Mouse (Mus musculus) liver, postnatal 0 days (tissue): Measurements from ENCODE around the gene Klhdc3. TPM values are rescaled to one million over a fixed set of nuclear protein-coding genes. Genes with fewer than 3 reads are reported as not detected.
A peak's percentile ranks its signal among the peaks of the same experiment; 100 is the strongest.

ENCODE experiments used
- ATAC-seq: fragments of 200-750 bp; cut with Nextera tagmentation; 2 replicates; pipeline ENCODE4 v1.8.0; 2017; ENCODE audit warnings: mild to moderate bottlenecking, moderate library complexity
- DNase-seq: peaks from one replicate; pipeline ENCODE4 v3.0.0-alpha.2; 2016
- H3K27ac ChIP-seq: fragments of 300-500 bp; sonication (generic); 2 replicates; pipeline ENCODE4 v1.5.1; 2014; ENCODE audit warnings: antibody characterized with exemption, moderate library complexity, mild to moderate bottlenecking, low read depth
- H3K27me3 ChIP-seq: fragments of 300-500 bp; sonication (generic); 2 replicates; pipeline ENCODE4 v1.6.1; 2014; ENCODE audit warnings: low read length, control low read depth, mixed read lengths; ENCODE audit not compliant: insufficient read depth
- H3K36me3 ChIP-seq: fragments of 300-500 bp; sonication (generic); replicated peaks from 2 replicates; pipeline ENCODE4 v1.6.1; 2014; ENCODE audit warnings: mild to moderate bottlenecking, control low read depth, low read length, moderate library complexity, mixed read lengths; ENCODE audit not compliant: insufficient read depth
- H3K4me1 ChIP-seq: fragments of 300-500 bp; sonication (generic); 2 replicates; pipeline ENCODE4 v1.6.1; 2014; ENCODE audit warnings: antibody characterized with exemption, mild to moderate bottlenecking, control low read depth; ENCODE audit not compliant: insufficient read depth
- H3K4me2 ChIP-seq: fragments of 300-500 bp; sonication (generic); 2 replicates; pipeline ENCODE4 v1.6.1; 2014; ENCODE audit warnings: low read depth, mild to moderate bottlenecking, low read length, moderate library complexity, mixed read lengths
- H3K4me3 ChIP-seq: fragments of 300-500 bp; sonication (generic); 2 replicates; pipeline ENCODE4 v1.5.1; 2014; ENCODE audit warnings: low read depth, low read length
- H3K9ac ChIP-seq: fragments of 300-500 bp; sonication (generic); replicated peaks from 2 replicates; pipeline ENCODE4 v1.6.1; 2014; ENCODE audit warnings: mild to moderate bottlenecking, moderate library complexity
- H3K9me3 ChIP-seq: fragments of 300-500 bp; sonication (generic); 2 replicates; pipeline ENCODE4 v1.6.1; 2016; ENCODE audit warnings: mild to moderate bottlenecking, control low read depth, low read length, mixed read lengths
- CTCF ChIP-seq: sonication (generic); IDR thresholded peaks from 2 replicates; pipeline ENCODE4 v1.5.1; 2016; ENCODE audit warnings: antibody characterized with exemption, low read depth
- EP300 ChIP-seq: IDR thresholded peaks from 2 replicates; pipeline ENCODE4 v1.6.1; 2016; ENCODE audit warnings: antibody characterized with exemption, low read depth, mild to moderate bottlenecking
- WGBS: fragments of 180-500 bp; shearing (Covaris S2); extraction: QIAGEN DNeasy Blood & Tissue Kit; methylation state at CpG from one replicate; pipeline ENCODE4 v1.1.7; 2014; ENCODE audit not compliant: insufficient replicate concordance; 5-methylcytosine and 5-hydroxymethylcytosine counted together
- polyA plus RNA-seq: library from polyadenylated mRNA; unstranded; fragments of >200 nt; fragmentation: Nextera tagmentation; extraction: Ambion mirVana; gene quantifications from 2 replicates; pipeline ENCODE4 v1.2.1, GENCODE M21; 2015

Klhdc3 gene
- polyA plus RNA-seq, 1 experiment from 2014 or later = 63.0 TPM

DNA sequence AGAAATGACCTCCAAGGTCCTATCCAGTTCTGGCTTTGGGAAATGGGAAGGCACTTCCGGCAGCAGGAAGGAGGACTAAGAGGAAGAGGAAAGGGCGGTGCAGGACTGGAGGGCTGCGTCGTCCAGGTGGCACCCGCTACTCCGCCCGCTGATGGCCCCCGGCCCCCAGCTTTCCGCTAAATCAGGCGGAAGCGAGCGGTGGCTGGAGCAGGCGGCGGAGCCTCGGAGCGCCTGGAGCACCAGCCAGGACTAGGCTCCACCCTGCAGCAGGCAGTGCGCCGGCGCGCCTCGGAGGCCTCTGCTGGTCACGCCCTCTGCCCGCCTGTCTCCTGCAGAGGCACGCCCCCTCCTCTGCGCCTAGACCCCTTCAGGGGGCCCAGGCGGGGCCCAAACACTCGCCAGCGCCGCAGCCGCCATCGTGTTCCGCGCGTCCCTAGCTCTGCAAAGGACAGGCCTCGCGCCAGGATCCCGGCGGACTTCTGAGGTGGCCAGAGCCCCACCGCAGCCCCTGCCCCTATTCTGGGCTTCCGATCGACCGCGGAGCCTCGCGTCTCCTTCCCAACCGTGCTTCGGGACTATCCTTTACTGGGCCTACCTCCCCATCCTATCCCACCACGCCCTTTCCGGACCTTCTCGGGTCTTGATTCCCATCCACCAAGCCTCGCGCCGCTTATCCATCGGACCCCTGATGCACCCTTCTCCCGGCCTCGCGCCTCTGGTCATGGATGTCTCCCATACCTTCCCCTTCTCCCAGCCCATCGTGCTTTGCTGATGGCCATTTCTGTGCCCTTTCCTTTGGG is 30.3 kb downstream of the Klhdc3 start, which contains the start of gene Cul7:
Cul7 (plus strand) TSS at position 106 of the 800 bp plus-strand sequence.
- Histone ChIP-seq H3K4me3 (peak within 1 kb of the TSS; percentile 62), H3K27me3 (no peaks in the 10 kb centered on the region), H3K36me3 (peaks cover 21% of the 10 kb centered on the region), H3K4me1 (peaks cover 23% of the 10 kb centered on the region), H3K9me3 (no peaks in the 10 kb centered on the region), H3K27ac (peak within 1 kb of the TSS; percentile 84), H3K4me2 (peak within 1 kb of the TSS; percentile 91), H3K9ac (peak within 1 kb of the TSS; percentile 70)
- whole genome bisulfite sequencing = under 1% methylated on average over 43 of the region's 58 CpGs
- ATAC-seq (peak; percentile 77), DNase-seq (peak; percentile 90)
- TF ChIP-seq CTCF (no peak), EP300 (peak; percentile 41; the same call in 1 of the 2 replicates)

DNA sequence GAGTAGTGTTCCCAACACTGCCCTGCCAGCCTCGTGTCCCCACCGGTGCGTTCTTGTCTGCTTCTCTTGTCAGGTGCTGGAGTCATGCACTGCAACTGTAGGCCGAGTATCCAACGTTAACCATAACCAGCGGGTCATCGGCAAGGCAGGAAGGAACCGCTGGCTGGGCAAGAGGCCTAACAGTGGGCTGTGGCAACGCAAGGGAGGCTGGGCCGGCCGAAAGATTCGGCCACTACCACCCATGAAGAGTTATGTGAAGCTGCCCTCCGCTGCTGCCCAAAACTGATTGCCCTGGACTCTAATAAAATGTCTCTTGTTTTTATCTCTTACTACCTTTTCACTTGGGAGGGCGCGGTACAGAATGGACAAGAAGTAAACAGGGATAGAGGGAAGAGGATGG is 30.9 kb downstream of the Klhdc3 start:
- Histone ChIP-seq H3K4me1 (peaks cover 29% of the 10 kb centered on the region), H3K4me3 (peak overlapping the region; percentile 62), H3K27ac (peak overlapping the region; percentile 84), H3K9me3 (no peaks in the 10 kb centered on the region), H3K9ac (peak overlapping the region; percentile 70), H3K27me3 (no peaks in the 10 kb centered on the region), H3K4me2 (peak overlapping the region; percentile 91), H3K36me3 (peaks cover 21% of the 10 kb centered on the region)
- ATAC-seq (no peak), DNase-seq (no peak)
- WGBS = 24% methylated on average over 15 of the region's 15 CpGs
- no peak for TF ChIP-seq EP300

- no peak overlapping the region for H3K27ac ChIP-seq
- no peak overlapping the region for H3K4me2 ChIP-seq
- TF ChIP-seq EP300 = no peak
- no peak for TF ChIP-seq CTCF
- H3K9ac ChIP-seq = no peak overlapping the region
- H3K4me3 ChIP-seq = no peak overlapping the region
- DNase-seq (no peak), ATAC-seq (no peak)
- H3K27me3 ChIP-seq = no peaks in the 10 kb centered on the region
- no peaks in the 10 kb centered on the region for H3K9me3 ChIP-seq
- H3K36me3 ChIP-seq = peaks cover 17% of the 10 kb centered on the region
- peaks cover 38% of the 10 kb centered on the region for H3K4me1 ChIP-seq
- WGBS = 89% methylated on average over 9 of the region's 9 CpGs
These were observed 32.3 kb downstream of the Klhdc3 start for GRCm38 (mm10) chr17:46648436-46648835.

GRCm38 (mm10) chr17:46647279-46647678 is 33.4 kb downstream of the Klhdc3 start:
- Histone ChIP-seq H3K4me3 (peak overlapping the region; percentile 98; the same call in 1 of the 2 replicates), H3K36me3 (peaks cover 12% of the 10 kb centered on the region), H3K27me3 (no peaks in the 10 kb centered on the region), H3K9me3 (no peaks in the 10 kb centered on the region), H3K27ac (no peak overlapping the region), H3K9ac (peak overlapping the region; percentile 94), H3K4me2 (peak overlapping the region; percentile 91; the same call in 1 of the 2 replicates), H3K4me1 (peaks cover 38% of the 10 kb centered on the region)
- TF ChIP-seq CTCF = no peak
- TF ChIP-seq EP300 = no peak
- 87% methylated on average over 7 of the region's 7 CpGs for WGBS
- ATAC-seq (no peak), DNase-seq (no peak)

- under 1% methylated on average over 19 of the region's 19 CpGs for WGBS
- peaks cover 33% of the 10 kb centered on the region for H3K4me1 ChIP-seq
- H3K4me2 ChIP-seq = peak overlapping the region; percentile 91
- H3K27ac ChIP-seq = peak overlapping the region; percentile 81
- no peaks in the 10 kb centered on the region for H3K9me3 ChIP-seq
- peak overlapping the region; percentile 98 for H3K4me3 ChIP-seq
- H3K27me3 ChIP-seq = no peaks in the 10 kb centered on the region
- H3K9ac ChIP-seq = peak overlapping the region; percentile 94
- ATAC-seq (peak; percentile 50), DNase-seq (no peak)
- peaks cover 16% of the 10 kb centered on the region for H3K36me3 ChIP-seq
- no peak for TF ChIP-seq EP300
- no peak for TF ChIP-seq CTCF
These were observed 34.4 kb downstream of the Klhdc3 start for GRCm38 (mm10) chr17:46646322-46646662.

- Histone ChIP-seq H3K9ac (peak within 1 kb of the TSS; percentile 94), H3K4me1 (peaks cover 27% of the 10 kb centered on the region), H3K27me3 (no peaks in the 10 kb centered on the region), H3K27ac (peak within 1 kb of the TSS; percentile 81), H3K36me3 (peaks cover 16% of the 10 kb centered on the region), H3K4me2 (peak within 1 kb of the TSS; percentile 91), H3K9me3 (no peaks in the 10 kb centered on the region), H3K4me3 (peak within 1 kb of the TSS; percentile 98)
- DNase-seq (peak; percentile 99), ATAC-seq (peak; percentile 84)
- TF ChIP-seq CTCF (0 out of 2 replicates have a peak, but pooled peaks have one; percentile 13), EP300 (peak; percentile 62; the same call in 1 of the 2 replicates)
- under 1% methylated on average over 53 of the region's 53 CpGs for WGBS
These were observed 35.0 kb downstream of the Klhdc3 start, which contains the start of the genes Klc4 and Mrpl2 for GRCm38 (mm10) chr17:46645561-46646321. Klc4 (minus strand) TSS chr17:46646022. Mrpl2 (plus strand) TSS chr17:46646229.
